28 mouse cellular contexts compared by ENCODE assay signal in genomic region chr4:66843255-66843654, GRCm38 (mm10). TPM values are rescaled to one million over a fixed set of nuclear protein-coding genes. Genes with fewer than 3 reads are reported as not detected.
DNase-seq lines count a peak whose midpoint lies in the region; ATAC-seq lines count a peak whose summit lies in the region.
"Had no signal": no experiment of that assay in that cellular context is flagged by ENCODE, and none has a peak within 500 bp of the region (broad histone marks: within the 10 kb centered on the region; RNA-seq: fewer than 3 reads in every experiment).

No protein-coding gene starts in this region.

- 85% methylated on average over 1 of the region's 1 CpGs for WGBS in limb, embryonic 10.5 days

- DNase-seq in heart, adult 11 months = peak; percentile 88
- DNase-seq in heart, postnatal 10 days = no peak
- DNase-seq in A20 (ENCODE audit: low read depth, low spot score) = peak; percentile 77
- DNase-seq in kidney, adult 11 months = no peak
- DNase-seq in layer of hippocampus, postnatal 36 days = no peak
- DNase-seq in limb, embryonic 10.5 days (ENCODE audit: low spot score) = no peak
- DNase-seq: adrenal gland, postnatal 25 days; cerebellum, adult 11-12 months; cerebellum, postnatal 10 days; gastrocnemius, postnatal 36 days; heart, postnatal 4 days; kidney, adult 9 months; kidney, postnatal 14 days; lung, postnatal 10 days; midbrain, embryonic 14.5 days; thymus, adult 18-20 months; thymus, postnatal 36 days had no signal

- H3K9me3 ChIP-seq in limb, embryonic 10.5 days (replicated peaks) = no peaks in the 10 kb centered on the region
- H3K9me3 ChIP-seq: embryonic facial prominence, embryonic 12.5 days; heart, embryonic 15.5 days; hindbrain, embryonic 15.5 days; liver, embryonic 15.5 days; neural tube, embryonic 13.5 days had no signal

- no peaks in the 10 kb centered on the region for H3K4me1 ChIP-seq in limb, embryonic 10.5 days
- H3K4me1 ChIP-seq: embryonic facial prominence, embryonic 12.5 days; heart, embryonic 15.5 days; hindbrain, embryonic 15.5 days; liver, embryonic 15.5 days; neural tube, embryonic 13.5 days had no signal

- H3K36me3 ChIP-seq in limb, embryonic 10.5 days = no peaks in the 10 kb centered on the region
- H3K36me3 ChIP-seq: embryonic facial prominence, embryonic 12.5 days; heart, embryonic 15.5 days; hindbrain, embryonic 15.5 days; liver, embryonic 15.5 days; neural tube, embryonic 13.5 days had no signal

- H3K27ac ChIP-seq in limb, embryonic 10.5 days = no peak overlapping the region
- H3K27ac ChIP-seq: embryonic facial prominence, embryonic 12.5 days; heart, embryonic 15.5 days; hindbrain, embryonic 15.5 days; layer of hippocampus, adult 2 months; liver, embryonic 15.5 days; neural tube, embryonic 13.5 days had no signal

- intact Hi-C loops in heart, postnatal 10 days (cut with DNase I) = no loop called here

- H3K27me3 ChIP-seq in limb, embryonic 10.5 days (ENCODE audit: low read depth, poor library complexity, severe bottlenecking) = no peaks in the 10 kb centered on the region
- H3K27me3 ChIP-seq: embryonic facial prominence, embryonic 12.5 days; heart, embryonic 15.5 days; hindbrain, embryonic 15.5 days; liver, embryonic 15.5 days; neural tube, embryonic 13.5 days had no signal

- peak; percentile 99 for ATAC-seq in common myeloid progenitor, adult 5-6 weeks (replicated peaks; ENCODE audit: low read depth, poor library complexity, severe bottlenecking)
- peak; percentile 83 for ATAC-seq in monocyte, adult 5-6 weeks (replicated peaks; ENCODE audit: insufficient number of reproducible peaks, low FRiP score, low TSS enrichment, poor library complexity, severe bottlenecking)
- ATAC-seq: activated CD4-positive, CD25-positive, alpha-beta regulatory T cell, adult 4 months had no signal

- H3K4me3 ChIP-seq in limb, embryonic 10.5 days = no peak overlapping the region
- H3K4me3 ChIP-seq: embryonic facial prominence, embryonic 12.5 days; heart, embryonic 15.5 days; hindbrain, embryonic 15.5 days; layer of hippocampus, adult 2 months; liver, embryonic 15.5 days; myocyte; neural tube, embryonic 13.5 days had no signal

RNA-seq across cellular contexts. Expression of gene Tlr4, which starts 15.9 kb away (rescaled TPM):
- 10 to 100 TPM; 18.6 to 21.5 TPM for total RNA-seq in heart, postnatal 10 days (2021)
- total RNA-seq in common myeloid progenitor, adult 5-6 weeks (2017) = 3.0 and 3.7 TPM in 2 replicates
- total RNA-seq in monocyte, adult 5-6 weeks (2017) = 23.3 to 24.7 TPM (median 24.2 TPM) in 3 replicates
- 1 to 10 TPM; 2.2 to 2.9 TPM for total RNA-seq in layer of hippocampus, postnatal 36 days (2021)
- 0.53 and 0.69 TPM in 2 replicates for polyA plus RNA-seq in limb, embryonic 10.5 days (2016; fragmentation: Nextera tagmentation; extraction: Ambion mirVana)
- total RNA-seq: MEL had no signal

Comparison
In these comparisons a context has a peak if more than half of its experiments do, and no peak if none do; other contexts are left out.
1. DNase-seq: peak in heart, adult 11 months (single experiment) and A20 (single experiment); none in heart, postnatal 10 days (0 of 2), kidney, adult 11 months (single experiment), layer of hippocampus, postnatal 36 days (0 of 2) and limb, embryonic 10.5 days (single experiment).